Mouse (Mus musculus) MEL (cell line): ENCODE measurements around the gene Dnajb3. TPM values are rescaled to one million over a fixed set of nuclear protein-coding genes. Genes with fewer than 3 reads are reported as not detected.
"Not testable (repeated sequence)": the region's sequence is repeated elsewhere in the genome, so short reads cannot be mapped to it uniquely, and the experiment has no call there.

Experiments
- DNase-seq: peaks from one replicate; pipeline ENCODE4 v3.0.0; 2011; ENCODE audit warnings: low read depth, low spot score
- H3K27ac ChIP-seq: 2 replicates; pipeline ENCODE4 v1.5.1; 2012; ENCODE audit warnings: low read depth, mild to moderate bottlenecking, control low read depth, low read length, moderate library complexity; ENCODE audit not compliant: control insufficient read depth
- H3K27me3 ChIP-seq, 2 experiments: fragments of 150-350 bp in 1 of 2; sonication (generic) in 1 of 2; 2 replicates each; pipeline ENCODE4 v1.6.1; 2012; ENCODE audit warnings: low read length in 2 of 2, mild to moderate bottlenecking in 2 of 2, improper control_type of control experiment in 1 of 2, moderate library complexity in 1 of 2; ENCODE audit not compliant: insufficient read depth in 2 of 2, control insufficient read depth in 1 of 2
- H3K36me3 ChIP-seq, 2 experiments: 2 replicates each; pipeline ENCODE4 v1.6.1; 2012 to 2014; ENCODE audit warnings: low read length in 2 of 2, improper control_type of control experiment in 1 of 2, inconsistent platforms in 1 of 2, mild to moderate bottlenecking in 1 of 2; ENCODE audit not compliant: insufficient read depth in 2 of 2, control insufficient read depth in 1 of 2
- H3K4me1 ChIP-seq, 2 experiments: fragments of 150-350 bp in 1 of 2; sonication (generic) in 1 of 2; 2 replicates each; pipeline ENCODE4 v1.6.1; 2012; ENCODE audit warnings: low read length in 2 of 2, improper control_type of control experiment in 1 of 2, mild to moderate bottlenecking in 1 of 2; ENCODE audit not compliant: insufficient read depth in 2 of 2, control insufficient read depth in 1 of 2
- H3K4me3 ChIP-seq, 2 experiments: fragments of 150-350 bp in 1 of 2; sonication (generic) in 1 of 2; 2 replicates each; pipeline ENCODE4 v1.5.1; 2012; ENCODE audit warnings: low read depth in 2 of 2, low read length in 2 of 2, mild to moderate bottlenecking in 2 of 2, moderate library complexity in 2 of 2, control low read depth in 1 of 2, improper control_type of control experiment in 1 of 2; ENCODE audit not compliant: control insufficient read depth in 1 of 2, insufficient read depth in 1 of 2
- H3K79me2 ChIP-seq: 2 replicates; pipeline ENCODE4 v1.6.1; 2012; ENCODE audit warnings: mild to moderate bottlenecking, low read length, moderate library complexity; ENCODE audit not compliant: control insufficient read depth, poor library complexity, insufficient read depth
- H3K9ac ChIP-seq: 2 replicates; pipeline ENCODE4 v1.6.1; 2012; ENCODE audit warnings: low read depth, mild to moderate bottlenecking, control low read depth, low read length, moderate library complexity; ENCODE audit not compliant: control insufficient read depth, poor library complexity, severe bottlenecking
- H3K9me3 ChIP-seq: fragments of 150-350 bp; sonication (generic); replicated peaks from 2 replicates; pipeline ENCODE4 v1.6.1; 2012; ENCODE audit warnings: mild to moderate bottlenecking, low read length, improper control_type of control experiment, moderate library complexity; ENCODE audit not compliant: insufficient read depth
- CHD1 ChIP-seq: IDR thresholded peaks from 2 replicates; pipeline ENCODE4 v1.6.1; 2012; ENCODE audit warnings: low read depth, mild to moderate bottlenecking, inconsistent platforms, low read length, improper control_type of control experiment
- CHD2 ChIP-seq: IDR thresholded peaks from 2 replicates; pipeline ENCODE4 v1.6.1; 2011; ENCODE audit warnings: low read length, improper control_type of control experiment
- CTCF ChIP-seq, 3 experiments: IDR thresholded peaks in 2 of 3; conservative IDR thresholded peaks in 1 of 3; 2 replicates each; pipeline ENCODE4 v1.5.1; 2011 to 2012; ENCODE audit warnings: low read length in 3 of 3, low read depth in 2 of 3, mild to moderate bottlenecking in 2 of 3, improper control_type of control experiment in 1 of 3, inconsistent platforms in 1 of 3, mixed read lengths in 1 of 3, moderate library complexity in 1 of 3; ENCODE audit not compliant: control insufficient read depth in 1 of 3, insufficient read depth in 1 of 3, poor library complexity in 1 of 3, severe bottlenecking in 1 of 3
- ETS1 ChIP-seq: IDR thresholded peaks from 2 replicates; pipeline ENCODE4 v1.6.1; 2012; ENCODE audit warnings: low read depth, mild to moderate bottlenecking, inconsistent platforms, low read length, improper control_type of control experiment, moderate library complexity
- GABPA ChIP-seq: IDR thresholded peaks from 2 replicates; pipeline ENCODE4 v1.6.1; 2012; ENCODE audit warnings: low read depth, mild to moderate bottlenecking, inconsistent platforms, low read length, improper control_type of control experiment, moderate library complexity
- GATA1 ChIP-seq: IDR thresholded peaks from 2 replicates; pipeline ENCODE4 v1.6.1; 2011; ENCODE audit warnings: low read depth, low read length, improper control_type of control experiment
- HCFC1 ChIP-seq: IDR thresholded peaks from 2 replicates; pipeline ENCODE4 v1.6.1; 2012; ENCODE audit warnings: low read depth, mild to moderate bottlenecking, inconsistent platforms, low read length, improper control_type of control experiment, moderate library complexity
- MAX ChIP-seq: IDR thresholded peaks from 2 replicates; pipeline ENCODE4 v1.6.1; 2011; ENCODE audit warnings: low read length, improper control_type of control experiment
- MAZ ChIP-seq: IDR thresholded peaks from 2 replicates; pipeline ENCODE4 v1.6.1; 2012; ENCODE audit warnings: low read depth, mild to moderate bottlenecking, inconsistent platforms, low read length, improper control_type of control experiment
- MEF2A ChIP-seq: IDR thresholded peaks from 2 replicates; pipeline ENCODE4 v1.6.1; 2014; ENCODE audit warnings: low read depth, mild to moderate bottlenecking, inconsistent platforms, low read length, improper control_type of control experiment; ENCODE audit not compliant: poor library complexity, insufficient replicate concordance, severe bottlenecking; ENCODE audit errors: extremely low read depth
- MYB ChIP-seq: IDR thresholded peaks from 2 replicates; pipeline ENCODE4 v1.6.1; 2011; ENCODE audit warnings: mild to moderate bottlenecking, low read depth, low read length, improper control_type of control experiment
- MYC ChIP-seq: IDR thresholded peaks from 2 replicates; pipeline ENCODE4 v1.6.1; 2011; ENCODE audit warnings: low read depth, mild to moderate bottlenecking, low read length, improper control_type of control experiment, moderate library complexity
- NELFE ChIP-seq: IDR thresholded peaks from 2 replicates; pipeline ENCODE4 v1.6.1; 2011; ENCODE audit warnings: low read depth, low read length, improper control_type of control experiment
- NRF1 ChIP-seq: IDR thresholded peaks from 2 replicates; pipeline ENCODE4 v1.6.1; 2014; ENCODE audit warnings: low read depth, mild to moderate bottlenecking, inconsistent platforms, low read length, improper control_type of control experiment, moderate library complexity; ENCODE audit not compliant: poor library complexity, insufficient read depth, severe bottlenecking
- POLR2A ChIP-seq, 2 experiments: IDR thresholded peaks; 2 replicates each; pipeline ENCODE4 v1.6.1; 2011 to 2012; ENCODE audit warnings: low read length in 2 of 2, mild to moderate bottlenecking in 2 of 2, control low read depth in 1 of 2, improper control_type of control experiment in 1 of 2, low read depth in 1 of 2, moderate library complexity in 1 of 2; ENCODE audit not compliant: control insufficient read depth in 1 of 2, insufficient read depth in 1 of 2, poor library complexity in 1 of 2
- POLR2AphosphoS2 ChIP-seq: IDR thresholded peaks from 2 replicates; pipeline ENCODE4 v1.6.1; 2011; ENCODE audit warnings: low read length, improper control_type of control experiment
- SIN3A ChIP-seq: IDR thresholded peaks from 2 replicates; pipeline ENCODE4 v1.6.1; 2012; ENCODE audit warnings: low read length, improper control_type of control experiment, inconsistent platforms
- USF2 ChIP-seq, 2 experiments: IDR thresholded peaks; 2 replicates each; pipeline ENCODE4 v1.6.1; 2011 to 2012; ENCODE audit warnings: improper control_type of control experiment in 2 of 2, low read length in 2 of 2, borderline replicate concordance in 1 of 2, inconsistent platforms in 1 of 2, low read depth in 1 of 2, mild to moderate bottlenecking in 1 of 2; ENCODE audit not compliant: insufficient read depth in 1 of 2
- ZC3H11A ChIP-seq: IDR thresholded peaks from 2 replicates; pipeline ENCODE4 v1.6.1; 2012; ENCODE audit warnings: low read depth, mild to moderate bottlenecking, inconsistent platforms, low read length, improper control_type of control experiment
- ZNF384 ChIP-seq: IDR thresholded peaks from 2 replicates; pipeline ENCODE4 v1.6.1; 2012; ENCODE audit warnings: low read depth, mild to moderate bottlenecking, inconsistent platforms, low read length, improper control_type of control experiment
- polyA plus RNA-seq, 2 experiments: library from polyadenylated mRNA; stranded (reverse) in 1 of 2; unstranded in 1 of 2; fragments of >175 nt in 1 of 2; fragments of >200 nt in 1 of 2; gene quantifications; 2 replicates each; pipeline versions ENCODE4 v1.2.1 to v1.2.4; 2012; ENCODE audit warnings: low replicate concordance in 2 of 2, low read depth in 1 of 2; ENCODE audit not compliant: insufficient read length in 2 of 2, insufficient read depth in 1 of 2, missing spikeins in 1 of 2
- total RNA-seq: library from RNA; depleted of rRNA; stranded (reverse); fragments of 300-350 nt; gene quantifications from 2 replicates; pipeline ENCODE4 v1.2.3, GENCODE M21; 2012

Dnajb3 gene
- total and polyA plus RNA-seq, 3 experiments = not detected

DNA sequence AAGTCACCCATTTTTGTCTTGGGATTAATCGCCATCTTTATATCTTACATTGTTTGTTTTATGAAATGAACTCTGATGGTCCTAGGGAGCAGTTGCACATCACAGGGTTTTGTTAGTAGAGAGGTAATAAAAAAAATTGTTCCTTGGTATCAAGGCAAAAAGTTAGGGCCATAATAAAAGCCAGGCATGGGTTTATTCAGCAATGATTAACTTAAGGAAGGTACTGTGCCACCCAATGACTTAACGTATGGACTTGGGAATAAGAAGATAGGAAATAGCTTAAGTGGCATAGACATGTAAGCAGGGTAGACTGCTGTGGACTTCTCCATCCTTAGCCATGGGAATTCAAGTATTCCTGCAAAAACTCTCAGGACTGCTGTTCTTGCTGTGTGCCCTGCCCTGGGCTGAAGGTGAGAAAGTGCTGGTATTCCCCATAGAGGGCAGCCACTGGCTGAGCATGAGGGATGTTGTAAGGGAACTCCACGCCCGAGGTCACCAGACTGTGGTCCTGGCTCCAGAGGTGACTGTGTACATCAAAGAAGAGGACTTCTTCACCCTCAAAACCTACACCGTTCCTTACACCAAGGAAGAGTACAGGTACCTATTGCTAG lies 19.2 kb downstream of the Dnajb3 start:
- H3K9me3 ChIP-seq = no peaks in the 10 kb centered on the region

DNA sequence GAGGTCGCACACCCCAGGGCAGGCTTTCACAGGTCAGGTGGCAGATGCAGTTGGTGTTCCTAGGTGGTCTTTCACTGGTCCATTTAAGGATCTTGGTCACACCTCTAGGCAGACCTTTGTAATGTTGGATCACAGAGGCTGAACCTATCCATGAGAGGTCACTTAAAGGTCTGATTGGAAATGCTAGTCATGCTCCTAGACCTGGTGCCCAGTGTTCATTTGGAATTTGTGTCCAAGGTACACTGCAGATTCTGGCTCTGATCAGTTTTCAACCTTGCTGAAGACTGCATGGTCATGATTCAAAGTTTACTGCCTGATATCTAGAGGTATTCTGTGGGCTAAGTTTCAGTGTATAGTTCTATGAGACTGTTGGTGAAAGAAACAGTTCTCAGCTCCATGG lies 25.9 kb downstream of the Dnajb3 start:
- H3K27me3 ChIP-seq = no peaks in the 10 kb centered on the region; a peak in 1 of 4 replicates
- no peak for DNase-seq
- H3K27ac ChIP-seq = no peak overlapping the region
- H3K79me2 ChIP-seq = no peaks in the 10 kb centered on the region
- no peak overlapping the region for H3K9ac ChIP-seq
- H3K36me3 ChIP-seq = no peaks in the 10 kb centered on the region
- TF ChIP-seq ETS1 (no peak), MAX (no peak), POLR2AphosphoS2 (no peak), ZC3H11A (no peak), CHD2 (no peak)
- TF ChIP-seq, all 39 proteins: peak for 0
- no peak overlapping the region for H3K4me3 ChIP-seq
- no peaks in the 10 kb centered on the region for H3K9me3 ChIP-seq
- no peaks in the 10 kb centered on the region for H3K4me1 ChIP-seq

More for the DNA sequence above, 19.2 kb downstream of the Dnajb3 start:
- Histone ChIP-seq H3K9ac (no peak overlapping the region), H3K4me3 (no peak overlapping the region), H3K27ac (no peak overlapping the region), H3K36me3 (no peaks in the 10 kb centered on the region), H3K27me3 (no peaks in the 10 kb centered on the region), H3K79me2 (no peaks in the 10 kb centered on the region), H3K4me1 (no peaks in the 10 kb centered on the region)
- no peak for DNase-seq
- TF ChIP-seq CHD2 (no peak), USF2 (IDR thresholded peaks at IDR 0.05; ENCODE audit: borderline replicate concordance in 1 of 2, insufficient read depth in 1 of 2, low read depth in 1 of 2, low read length in 2 of 2) (no peak), GABPA (no peak), ETS1 (no peak)

DNA sequence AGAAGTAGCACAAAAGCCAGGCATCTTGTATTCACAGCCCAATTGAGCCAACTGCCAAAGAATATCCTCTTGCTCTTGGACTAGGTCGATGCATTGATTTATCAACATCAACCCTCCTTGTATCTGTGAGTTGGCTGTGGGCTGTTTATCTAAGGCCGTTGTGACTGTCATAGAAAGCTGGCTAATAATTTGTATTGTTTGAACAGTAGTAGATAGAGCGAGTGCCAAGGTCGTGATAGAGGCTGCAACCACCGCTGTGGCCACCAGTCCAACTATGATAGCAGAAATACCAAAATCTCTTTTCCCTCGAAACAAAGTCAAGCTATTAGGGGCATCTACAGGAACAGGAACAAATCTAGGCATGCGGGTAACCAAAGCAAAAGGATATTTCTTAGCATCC lies 33.4 kb downstream of the Dnajb3 start:
- not testable (repeated sequence) for H3K27ac ChIP-seq, H3K9ac ChIP-seq, DNase-seq, H3K9me3 ChIP-seq, H3K79me2 ChIP-seq, H3K27me3 ChIP-seq, H3K4me3 ChIP-seq, H3K36me3 ChIP-seq, H3K4me1 ChIP-seq

DNA sequence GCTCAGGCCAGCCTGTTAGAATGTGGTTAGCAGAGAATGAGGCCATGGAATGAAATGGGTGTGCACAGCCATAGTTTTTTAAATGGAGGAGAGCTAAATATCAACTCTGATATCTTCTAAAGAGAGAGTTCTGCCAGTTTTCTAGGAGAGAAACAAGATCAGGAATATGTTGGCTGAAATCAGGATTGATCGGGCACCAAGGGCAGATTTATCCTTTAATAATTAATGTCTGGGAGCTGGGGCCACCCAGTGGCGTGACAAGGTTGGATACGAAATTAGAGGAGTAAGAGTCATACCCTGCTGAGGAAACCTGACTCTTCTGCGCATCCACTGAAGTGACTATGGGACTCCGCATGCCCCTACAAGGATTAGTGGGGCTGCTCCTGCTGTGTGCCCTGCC lies 39.9 kb downstream of the Dnajb3 start, which contains the start of gene Ugt1a5:
Gene Ugt1a5 (plus strand): TSS at position 302 of the 400 bp plus-strand sequence.
- TF ChIP-seq CTCF (IDR thresholded peaks at IDR 0.05 in 2 of 3, conservative IDR thresholded peaks at IDR 0.05 in 1 of 3; ENCODE audit: control insufficient read depth in 1 of 3, insufficient read depth in 1 of 3, low read depth in 2 of 3, low read length in 3 of 3, poor library complexity in 1 of 3, severe bottlenecking in 1 of 3) = no peak
- no peak for TF ChIP-seq SIN3A
- TF ChIP-seq POLR2A (IDR thresholded peaks at IDR 0.05; ENCODE audit: control insufficient read depth in 1 of 2, insufficient read depth in 1 of 2, low read depth in 1 of 2, low read length in 2 of 2, poor library complexity in 1 of 2) = no peak
- TF ChIP-seq USF2 (IDR thresholded peaks at IDR 0.05; ENCODE audit: borderline replicate concordance in 1 of 2, insufficient read depth in 1 of 2, low read depth in 1 of 2, low read length in 2 of 2) = no peak
- no peak for TF ChIP-seq HCFC1
- TF ChIP-seq MYB = no peak
- no peak for TF ChIP-seq MAX
- TF ChIP-seq CHD2 = no peak
- no peak for TF ChIP-seq ZNF384
- TF ChIP-seq NRF1 = no peak
- TF ChIP-seq MYC = no peak
- TF ChIP-seq CHD1 = no peak
- TF ChIP-seq GATA1 = no peak
- TF ChIP-seq MEF2A = no peak
- no peak for TF ChIP-seq NELFE
- TF ChIP-seq MAZ = no peak
- TF ChIP-seq, all 39 proteins: peak for 0
- H3K36me3 ChIP-seq = no peaks in the 10 kb centered on the region
- no peaks in the 10 kb centered on the region for H3K9me3 ChIP-seq
- H3K79me2 ChIP-seq = no peaks in the 10 kb centered on the region
- H3K4me3 ChIP-seq = no peak within 1 kb of the TSS
- H3K4me1 ChIP-seq = no peaks in the 10 kb centered on the region
- H3K9ac ChIP-seq = no peak within 1 kb of the TSS
- H3K27me3 ChIP-seq = no peaks in the 10 kb centered on the region
- no peak for DNase-seq
- no peak within 1 kb of the TSS for H3K27ac ChIP-seq
